Mouse (Mus musculus): ENCODE results near the gene Ptpn20. TPM values are rescaled to one million over a fixed set of nuclear protein-coding genes. Genes with fewer than 3 reads are reported as not detected.

The Ptpn20 gene
- polyA plus RNA-seq, 1 experiment = 49.3 TPM

DNA sequence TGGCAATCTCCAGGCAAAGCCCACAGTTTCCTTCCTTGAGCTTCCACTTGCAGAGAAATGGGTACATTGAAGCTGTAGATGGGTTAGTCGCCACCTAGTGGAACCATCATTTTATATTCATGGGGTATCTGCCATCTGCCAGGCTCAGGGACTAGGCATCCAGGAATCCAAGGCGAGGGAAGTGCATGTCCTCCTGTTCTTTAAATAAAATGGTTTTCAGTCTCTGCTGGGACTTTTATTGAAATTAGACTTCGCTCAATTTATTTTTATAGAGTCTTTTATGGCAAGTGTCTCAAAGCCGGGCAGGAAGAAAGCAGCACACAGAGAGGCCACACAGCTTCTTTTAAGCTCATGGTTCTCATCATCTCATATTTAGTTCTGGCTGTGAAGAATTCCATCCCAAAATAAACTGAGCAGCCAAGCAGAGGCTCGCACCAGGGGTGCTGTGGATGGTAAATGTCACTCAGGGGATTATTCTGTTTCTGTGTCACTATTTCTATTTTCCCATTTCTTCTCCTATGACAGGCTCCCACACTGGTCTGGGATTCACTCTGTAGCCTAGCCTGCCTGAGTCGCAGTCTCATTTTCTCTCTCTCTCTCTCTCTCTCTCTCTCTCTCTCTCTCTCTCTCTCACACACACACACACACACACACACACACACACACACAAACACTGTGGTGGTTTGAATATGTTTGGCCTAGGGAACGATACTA is 9.1 kb upstream of the Ptpn20 start:
- Histone ChIP-seq H3K4me3 (ENCODE audit: control insufficient read depth, low read depth, low read length) (no peak overlapping the region), H3K27me3 (ENCODE audit: control insufficient read depth, insufficient read depth, low read length) (no peaks in the 10 kb centered on the region), H3K4me1 (ENCODE audit: control insufficient read depth, insufficient read depth, low read length) (no peaks in the 10 kb centered on the region), H3K36me3 (ENCODE audit: control insufficient read depth, insufficient read depth, low read length) (no peaks in the 10 kb centered on the region), H3K27ac (ENCODE audit: control insufficient read depth, insufficient read depth, low read depth, low read length) (no peak overlapping the region)
- TF ChIP-seq CTCF (IDR thresholded peaks at IDR 0.05; ENCODE audit: control insufficient read depth, insufficient read depth, insufficient replicate concordance, low read depth, low read length) (no peak), POLR2A (IDR thresholded peaks at IDR 0.05; ENCODE audit: control insufficient read depth, low read depth, low read length) (no peak)

DNA sequence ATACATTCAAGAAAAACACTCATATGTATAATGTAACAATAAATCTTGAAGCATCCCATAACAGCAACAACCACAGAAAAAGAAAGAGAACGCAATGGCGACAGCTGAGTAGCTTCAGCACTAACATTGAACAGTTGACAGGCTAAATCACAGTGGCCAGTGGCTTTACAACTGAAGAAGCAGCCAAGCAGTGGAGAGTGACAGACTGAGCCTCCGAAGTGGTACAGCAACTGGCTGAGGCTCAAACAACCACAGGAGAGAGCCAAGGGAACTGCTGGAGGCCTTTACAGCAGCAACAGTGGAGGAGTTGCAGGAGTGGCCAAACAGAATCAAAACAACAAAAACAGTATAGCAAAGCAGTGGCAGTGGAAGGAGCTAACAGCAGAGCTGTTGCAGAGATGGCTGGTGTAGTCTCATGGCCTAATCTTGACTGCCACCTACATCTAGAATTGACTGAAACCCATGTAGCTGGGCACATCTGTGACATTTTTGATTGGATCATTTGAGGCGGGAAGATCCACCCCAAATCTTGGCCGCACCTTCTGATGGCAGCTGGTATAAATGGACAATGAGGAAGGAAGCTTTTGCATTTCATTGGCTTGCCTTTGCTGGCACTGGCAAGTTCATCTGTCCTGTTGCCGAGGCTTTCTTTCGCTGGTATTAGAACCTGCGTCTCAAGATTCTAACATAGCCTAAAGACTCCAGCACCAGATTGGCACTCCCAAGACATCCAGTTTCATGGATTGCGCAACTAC is 9.5 kb downstream of the Ptpn20 start:
- H3K4me1 ChIP-seq (ENCODE audit: control insufficient read depth, insufficient read depth, low read length) = no peaks in the 10 kb centered on the region
- no peak overlapping the region for H3K27ac ChIP-seq (ENCODE audit: control insufficient read depth, insufficient read depth, low read depth, low read length)
- H3K4me3 ChIP-seq (ENCODE audit: control insufficient read depth, low read depth, low read length) = no peak overlapping the region
- TF ChIP-seq CTCF (IDR thresholded peaks at IDR 0.05; ENCODE audit: control insufficient read depth, insufficient read depth, insufficient replicate concordance, low read depth, low read length) (no peak), POLR2A (IDR thresholded peaks at IDR 0.05; ENCODE audit: control insufficient read depth, low read depth, low read length) (no peak)
- no peaks in the 10 kb centered on the region for H3K27me3 ChIP-seq (ENCODE audit: control insufficient read depth, insufficient read depth, low read length)
- H3K36me3 ChIP-seq (ENCODE audit: control insufficient read depth, insufficient read depth, low read length) = no peaks in the 10 kb centered on the region

DNA sequence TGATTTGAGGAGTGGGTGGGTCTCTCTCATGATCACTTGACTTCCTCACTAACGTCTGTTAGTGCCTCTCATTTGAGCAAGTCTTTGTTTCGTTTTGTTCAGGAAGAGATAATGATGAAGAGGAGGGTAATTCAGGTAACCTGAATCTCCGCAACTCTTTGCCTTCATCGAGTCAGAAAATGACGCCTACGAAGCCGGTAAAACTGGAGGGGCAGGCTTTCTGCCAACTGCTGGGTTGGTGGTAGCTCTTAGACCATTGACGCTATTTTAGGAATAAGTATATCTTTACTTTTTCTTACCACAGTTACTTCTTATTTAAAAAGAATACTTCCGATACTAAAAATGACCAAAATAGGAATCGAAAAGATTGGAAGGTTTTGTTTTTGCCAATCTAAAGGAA is 18.4 kb downstream of the Ptpn20 start:
- no peak overlapping the region for H3K27ac ChIP-seq (ENCODE audit: control insufficient read depth, insufficient read depth, low read depth, low read length)
- no peaks in the 10 kb centered on the region for H3K27me3 ChIP-seq (ENCODE audit: control insufficient read depth, insufficient read depth, low read length)
- peaks cover 3% of the 10 kb centered on the region; the same call in 1 of the 2 replicates for H3K36me3 ChIP-seq (ENCODE audit: control insufficient read depth, insufficient read depth, low read length)
- H3K4me1 ChIP-seq (ENCODE audit: control insufficient read depth, insufficient read depth, low read length) = no peaks in the 10 kb centered on the region
- TF ChIP-seq CTCF (IDR thresholded peaks at IDR 0.05; ENCODE audit: control insufficient read depth, insufficient read depth, insufficient replicate concordance, low read depth, low read length) (no peak), POLR2A (IDR thresholded peaks at IDR 0.05; ENCODE audit: control insufficient read depth, low read depth, low read length) (no peak)
- H3K4me3 ChIP-seq (ENCODE audit: control insufficient read depth, low read depth, low read length) = no peak overlapping the region

GRCm38 (mm10) chr14:33625036-33625435 is 36.0 kb downstream of the Ptpn20 start:
- H3K36me3 ChIP-seq (ENCODE audit: control insufficient read depth, insufficient read depth, low read length) = no peaks in the 10 kb centered on the region; the same call in 1 of the 2 replicates
- TF ChIP-seq POLR2A (IDR thresholded peaks at IDR 0.05; ENCODE audit: control insufficient read depth, low read depth, low read length) = no peak
- no peak for TF ChIP-seq CTCF (IDR thresholded peaks at IDR 0.05; ENCODE audit: control insufficient read depth, insufficient read depth, insufficient replicate concordance, low read depth, low read length)

DNA sequence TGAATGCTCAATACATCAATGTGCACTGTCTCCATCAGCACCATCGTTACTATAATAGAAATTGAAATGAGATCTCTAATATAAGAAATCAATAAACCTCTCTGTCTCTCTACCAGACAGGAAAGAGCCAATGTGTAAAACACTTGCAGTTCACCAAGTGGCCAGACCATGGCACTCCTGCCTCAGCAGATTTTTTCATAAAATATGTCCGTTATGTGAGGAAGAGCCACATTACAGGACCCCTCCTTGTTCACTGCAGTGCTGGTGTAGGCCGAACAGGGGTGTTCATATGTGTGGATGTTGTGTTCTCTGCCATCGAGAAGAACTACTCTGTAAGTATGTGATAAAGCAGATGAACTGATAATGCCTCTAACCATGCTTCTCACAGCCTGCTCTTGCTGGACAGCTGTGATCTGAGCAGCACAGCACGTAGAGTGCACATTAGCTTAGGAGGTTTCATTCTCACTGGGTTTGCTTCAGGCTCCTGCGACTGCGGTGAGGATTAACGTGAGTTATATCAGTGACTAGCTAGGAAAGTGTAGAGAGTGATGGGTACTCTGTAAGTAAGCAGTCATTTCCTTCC is 43.9 kb downstream of the Ptpn20 start:
- no peak overlapping the region for H3K27ac ChIP-seq (ENCODE audit: control insufficient read depth, insufficient read depth, low read depth, low read length)
- no peak overlapping the region for H3K4me3 ChIP-seq (ENCODE audit: control insufficient read depth, low read depth, low read length)
- no peak for TF ChIP-seq POLR2A (IDR thresholded peaks at IDR 0.05; ENCODE audit: control insufficient read depth, low read depth, low read length)
- TF ChIP-seq CTCF (IDR thresholded peaks at IDR 0.05; ENCODE audit: control insufficient read depth, insufficient read depth, insufficient replicate concordance, low read depth, low read length) = no peak
- no peaks in the 10 kb centered on the region for H3K27me3 ChIP-seq (ENCODE audit: control insufficient read depth, insufficient read depth, low read length)
- no peaks in the 10 kb centered on the region for H3K4me1 ChIP-seq (ENCODE audit: control insufficient read depth, insufficient read depth, low read length)
- H3K36me3 ChIP-seq (ENCODE audit: control insufficient read depth, insufficient read depth, low read length) = no peaks in the 10 kb centered on the region; the same call in 1 of the 2 replicates

More at GRCm38 (mm10) chr14:33625036-33625435, 36.0 kb downstream of the Ptpn20 start:
- H3K27ac ChIP-seq (ENCODE audit: control insufficient read depth, insufficient read depth, low read depth, low read length) = no peak overlapping the region
- H3K27me3 ChIP-seq (ENCODE audit: control insufficient read depth, insufficient read depth, low read length) = no peaks in the 10 kb centered on the region
- H3K4me3 ChIP-seq (ENCODE audit: control insufficient read depth, low read depth, low read length) = no peak overlapping the region
- H3K4me1 ChIP-seq (ENCODE audit: control insufficient read depth, insufficient read depth, low read length) = no peaks in the 10 kb centered on the region

DNA sequence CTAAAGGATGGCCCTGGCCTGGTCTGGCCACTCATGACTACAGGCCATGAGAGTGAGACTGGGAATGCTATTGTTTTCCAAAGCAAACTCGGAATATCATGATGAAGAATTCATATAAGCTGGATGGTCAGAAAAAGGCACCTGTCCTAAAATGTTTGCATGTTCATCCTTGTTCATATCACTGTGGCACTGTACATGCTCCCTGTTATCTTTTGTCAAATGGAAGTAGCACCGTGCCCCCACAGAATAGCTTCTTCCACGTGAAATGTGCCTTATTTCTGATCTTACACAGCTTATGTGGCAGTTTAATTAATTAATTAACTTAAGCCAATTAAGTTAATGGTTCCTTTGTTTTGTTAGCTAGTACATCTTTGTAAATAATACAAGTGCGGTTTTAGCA is 45.3 kb downstream of the Ptpn20 start:
- Histone ChIP-seq H3K36me3 (ENCODE audit: control insufficient read depth, insufficient read depth, low read length) (no peaks in the 10 kb centered on the region), H3K27me3 (ENCODE audit: control insufficient read depth, insufficient read depth, low read length) (no peaks in the 10 kb centered on the region), H3K4me3 (ENCODE audit: control insufficient read depth, low read depth, low read length) (no peak overlapping the region), H3K27ac (ENCODE audit: control insufficient read depth, insufficient read depth, low read depth, low read length) (no peak overlapping the region), H3K4me1 (ENCODE audit: control insufficient read depth, insufficient read depth, low read length) (no peaks in the 10 kb centered on the region)
- TF ChIP-seq CTCF (IDR thresholded peaks at IDR 0.05; ENCODE audit: control insufficient read depth, insufficient read depth, insufficient replicate concordance, low read depth, low read length) (no peak), POLR2A (IDR thresholded peaks at IDR 0.05; ENCODE audit: control insufficient read depth, low read depth, low read length) (no peak)

GRCm38 (mm10) chr14:33634774-33635173 is 45.8 kb downstream of the Ptpn20 start:
- no peak overlapping the region for H3K4me3 ChIP-seq (ENCODE audit: control insufficient read depth, low read depth, low read length)
- H3K27me3 ChIP-seq (ENCODE audit: control insufficient read depth, insufficient read depth, low read length) = no peaks in the 10 kb centered on the region
- TF ChIP-seq CTCF (IDR thresholded peaks at IDR 0.05; ENCODE audit: control insufficient read depth, insufficient read depth, insufficient replicate concordance, low read depth, low read length) (no peak), POLR2A (IDR thresholded peaks at IDR 0.05; ENCODE audit: control insufficient read depth, low read depth, low read length) (no peak)
- 0 out of 2 replicates have a peak, but pooled peaks cover 2% of the 10 kb centered on the region for H3K36me3 ChIP-seq (ENCODE audit: control insufficient read depth, insufficient read depth, low read length)
- no peak overlapping the region for H3K27ac ChIP-seq (ENCODE audit: control insufficient read depth, insufficient read depth, low read depth, low read length)
- no peaks in the 10 kb centered on the region for H3K4me1 ChIP-seq (ENCODE audit: control insufficient read depth, insufficient read depth, low read length)
